Mouse (Mus musculus) ES-Bruce4 (cell line): ENCODE results near the gene Triap1.

ENCODE experiments used
- CTCF ChIP-seq: IDR thresholded peaks from one replicate; pipeline ENCODE4 v1.8.1; 2011; ENCODE audit warnings: low read depth, low read length
- EP300 ChIP-seq: IDR thresholded peaks from 2 replicates; pipeline ENCODE4 v1.6.1; 2011; ENCODE audit warnings: low read depth, low read length; ENCODE audit not compliant: insufficient read depth
- POLR2A ChIP-seq: IDR thresholded peaks from one replicate; pipeline ENCODE4 v1.8.1; 2011; ENCODE audit warnings: low read length; ENCODE audit not compliant: insufficient read depth

DNA sequence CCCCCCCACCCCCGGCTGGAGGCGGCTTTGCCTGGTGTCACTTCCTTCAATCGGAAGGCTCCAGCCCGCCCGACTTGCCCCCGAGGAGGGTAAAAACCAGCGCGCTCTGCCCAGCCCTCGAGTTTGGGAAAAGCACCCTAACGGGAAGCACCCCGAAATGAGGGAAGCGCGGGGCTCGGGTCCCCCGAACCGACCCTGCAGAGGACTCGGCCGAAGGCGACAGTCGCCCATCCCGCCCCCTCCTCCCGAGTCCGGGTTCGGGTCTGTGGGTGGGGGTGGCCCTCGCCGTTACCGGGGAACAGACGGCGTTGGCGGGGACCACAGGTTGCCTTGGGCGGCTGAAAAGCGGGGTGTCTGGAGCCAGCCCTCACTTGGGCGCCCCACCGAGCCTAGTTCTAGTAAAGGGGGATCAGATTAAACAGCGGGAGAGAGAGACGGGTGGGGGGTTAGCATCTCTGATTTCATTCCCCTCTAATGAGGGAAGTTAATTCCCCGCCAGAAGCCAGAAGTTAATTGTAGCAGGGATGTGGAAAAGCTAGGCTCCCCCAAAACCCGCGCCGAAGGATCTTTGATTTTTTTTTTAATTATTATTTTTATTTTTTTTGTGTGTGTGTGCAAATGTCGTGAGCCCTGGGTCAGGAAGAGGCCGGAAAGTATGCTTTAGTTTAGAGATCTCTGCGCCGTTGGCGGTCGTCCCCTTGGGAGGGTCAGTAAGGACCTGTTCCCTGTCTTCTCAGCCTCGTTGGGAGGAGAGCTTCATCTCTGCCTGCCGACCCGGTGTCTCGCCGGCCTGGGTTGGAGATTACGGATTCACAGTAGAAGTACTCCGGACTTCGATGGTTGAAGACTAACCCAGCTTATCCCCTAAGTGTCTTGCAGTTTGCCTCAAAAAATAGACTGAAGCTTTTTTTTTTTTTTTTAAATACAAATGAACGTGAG is 13.1 kb upstream of the Triap1 start:
- TF ChIP-seq CTCF, result no peak
- no peak for TF ChIP-seq POLR2A
- no peak for TF ChIP-seq EP300
